Mouse (Mus musculus): ENCODE results near the gene Zfp617. TPM values are rescaled to one million over a fixed set of nuclear protein-coding genes. Genes with fewer than 3 reads are reported as not detected.
"Not testable (repeated sequence)": the region's sequence is repeated elsewhere in the genome, so short reads cannot be mapped to it uniquely, and the experiment has no call there.

The Zfp617 gene
- polyA plus RNA-seq, 1 experiment from 2014 or later = 22.3 TPM

DNA sequence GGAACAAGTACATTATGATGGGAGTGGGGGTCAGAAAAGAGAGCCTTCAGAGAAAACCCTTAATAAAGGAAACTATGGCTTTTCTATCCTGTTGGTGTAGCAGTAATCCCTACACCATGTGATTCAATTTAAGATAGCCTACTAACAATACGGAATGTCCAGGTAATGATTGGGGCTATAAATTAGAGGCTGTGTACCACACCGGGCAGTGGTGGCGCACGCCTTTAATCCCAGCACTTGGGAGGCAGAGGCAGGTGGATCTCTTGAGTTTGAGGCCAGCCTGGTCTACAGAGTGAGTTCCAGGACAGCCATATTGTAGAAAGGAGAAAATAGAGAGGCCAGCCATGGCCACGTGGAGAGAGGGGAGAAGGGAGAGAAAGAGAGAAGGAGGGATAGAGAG, 17.4 kb downstream of the Zfp617 start:
- Histone ChIP-seq H3K4me3 (no peak overlapping the region), H3K36me3 (peaks cover 23% of the 10 kb centered on the region), H3K9me3 (replicated peaks) (no peaks in the 10 kb centered on the region), H3K9ac (no peak overlapping the region), H3K27ac (no peak overlapping the region), H3K27me3 (no peaks in the 10 kb centered on the region), H3K4me2 (no peak overlapping the region), H3K4me1 (replicated peaks) (peaks cover 5% of the 10 kb centered on the region)
- ATAC-seq (replicated peaks; ENCODE audit: insufficient number of reproducible peaks, insufficient read depth, low FRiP score, low read depth) = no peak
- 93% methylated on average over 5 of the region's 5 CpGs for WGBS

DNA sequence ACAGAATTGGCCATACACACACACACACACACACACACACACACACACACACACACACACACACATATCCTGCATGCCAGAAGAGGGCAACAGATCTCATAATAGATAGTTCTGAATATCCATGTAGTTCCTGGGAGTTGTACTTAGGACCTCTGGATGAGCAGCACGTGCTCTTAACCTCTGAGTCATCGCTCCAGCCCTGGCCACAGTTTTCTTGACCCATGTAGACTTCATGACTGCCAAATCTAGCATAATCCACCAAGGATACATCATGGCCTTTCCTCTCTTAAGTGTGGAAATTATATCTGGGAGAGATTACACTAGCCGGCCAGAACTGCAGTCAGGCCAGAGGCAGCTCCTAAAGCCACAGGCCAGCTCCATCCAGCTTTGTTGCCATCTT, 18.1 kb downstream of the Zfp617 start:
- H3K36me3 ChIP-seq = peaks cover 31% of the 10 kb centered on the region
- no peak for ATAC-seq (replicated peaks; ENCODE audit: insufficient number of reproducible peaks, insufficient read depth, low FRiP score, low read depth)
- H3K4me1 ChIP-seq (replicated peaks) = peaks cover 5% of the 10 kb centered on the region

DNA sequence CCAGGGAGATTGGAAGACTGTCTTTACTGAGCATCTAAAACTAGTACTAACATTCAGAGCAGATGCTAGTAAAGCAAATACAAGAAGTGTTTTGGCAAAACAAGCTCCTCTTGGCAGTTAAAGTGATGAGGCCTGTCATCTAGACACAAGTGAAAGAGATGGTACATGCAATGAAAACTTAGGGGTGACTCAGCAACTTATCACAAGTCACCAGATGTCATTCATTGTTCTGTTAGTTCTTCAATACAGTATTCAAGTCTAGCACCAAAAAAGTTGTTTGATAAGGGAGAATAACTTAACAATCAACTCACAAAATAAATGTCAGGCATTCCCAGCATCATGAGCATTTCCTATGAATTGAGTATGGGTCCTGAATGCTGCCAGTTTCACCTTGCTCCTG, 19.3 kb downstream of the Zfp617 start:
- H3K27ac ChIP-seq = no peak overlapping the region
- no peaks in the 10 kb centered on the region for H3K9me3 ChIP-seq (replicated peaks)
- H3K27me3 ChIP-seq = no peaks in the 10 kb centered on the region
- peaks cover 5% of the 10 kb centered on the region for H3K4me1 ChIP-seq (replicated peaks)
- no peak for ATAC-seq (replicated peaks; ENCODE audit: insufficient number of reproducible peaks, insufficient read depth, low FRiP score, low read depth)
- H3K4me2 ChIP-seq = no peak overlapping the region
- H3K4me3 ChIP-seq = no peak overlapping the region
- H3K36me3 ChIP-seq = peaks cover 35% of the 10 kb centered on the region
- H3K9ac ChIP-seq = no peak overlapping the region

More for the DNA sequence above, 18.1 kb downstream of the Zfp617 start:
- no peaks in the 10 kb centered on the region for H3K9me3 ChIP-seq (replicated peaks)
- H3K9ac ChIP-seq = no peak overlapping the region
- no peak overlapping the region for H3K4me3 ChIP-seq
- H3K27me3 ChIP-seq = no peaks in the 10 kb centered on the region
- WGBS = 88% methylated on average over 3 of the region's 3 CpGs
- no peak overlapping the region for H3K4me2 ChIP-seq
- no peak overlapping the region for H3K27ac ChIP-seq

DNA sequence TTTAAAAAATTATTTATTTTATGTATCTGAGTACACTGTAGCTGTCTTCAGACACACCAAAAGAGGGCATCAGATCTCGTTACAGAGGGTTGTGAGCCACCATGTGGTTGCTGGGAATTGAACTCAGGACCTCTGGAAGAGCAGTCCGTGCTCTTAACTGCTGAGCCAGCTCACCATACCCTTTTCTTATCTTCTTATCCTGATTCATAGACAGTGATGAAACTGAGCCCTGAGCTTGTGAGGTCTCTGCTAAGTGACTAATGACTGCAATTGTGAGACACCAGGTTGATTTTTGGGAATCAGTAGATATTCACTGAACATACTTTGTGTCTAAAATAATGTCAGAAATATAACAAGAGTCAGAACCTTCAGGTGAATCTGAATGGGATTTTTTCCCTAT, 29.6 kb downstream of the Zfp617 start:
- ATAC-seq (replicated peaks; ENCODE audit: insufficient number of reproducible peaks, insufficient read depth, low FRiP score, low read depth); H3K36me3 ChIP-seq; H3K4me2 ChIP-seq; H3K4me3 ChIP-seq; H3K4me1 ChIP-seq (replicated peaks); H3K9ac ChIP-seq; H3K27ac ChIP-seq; H3K9me3 ChIP-seq (replicated peaks); H3K27me3 ChIP-seq: not testable (repeated sequence)
- 77% methylated on average over 2 of the region's 2 CpGs for WGBS

DNA sequence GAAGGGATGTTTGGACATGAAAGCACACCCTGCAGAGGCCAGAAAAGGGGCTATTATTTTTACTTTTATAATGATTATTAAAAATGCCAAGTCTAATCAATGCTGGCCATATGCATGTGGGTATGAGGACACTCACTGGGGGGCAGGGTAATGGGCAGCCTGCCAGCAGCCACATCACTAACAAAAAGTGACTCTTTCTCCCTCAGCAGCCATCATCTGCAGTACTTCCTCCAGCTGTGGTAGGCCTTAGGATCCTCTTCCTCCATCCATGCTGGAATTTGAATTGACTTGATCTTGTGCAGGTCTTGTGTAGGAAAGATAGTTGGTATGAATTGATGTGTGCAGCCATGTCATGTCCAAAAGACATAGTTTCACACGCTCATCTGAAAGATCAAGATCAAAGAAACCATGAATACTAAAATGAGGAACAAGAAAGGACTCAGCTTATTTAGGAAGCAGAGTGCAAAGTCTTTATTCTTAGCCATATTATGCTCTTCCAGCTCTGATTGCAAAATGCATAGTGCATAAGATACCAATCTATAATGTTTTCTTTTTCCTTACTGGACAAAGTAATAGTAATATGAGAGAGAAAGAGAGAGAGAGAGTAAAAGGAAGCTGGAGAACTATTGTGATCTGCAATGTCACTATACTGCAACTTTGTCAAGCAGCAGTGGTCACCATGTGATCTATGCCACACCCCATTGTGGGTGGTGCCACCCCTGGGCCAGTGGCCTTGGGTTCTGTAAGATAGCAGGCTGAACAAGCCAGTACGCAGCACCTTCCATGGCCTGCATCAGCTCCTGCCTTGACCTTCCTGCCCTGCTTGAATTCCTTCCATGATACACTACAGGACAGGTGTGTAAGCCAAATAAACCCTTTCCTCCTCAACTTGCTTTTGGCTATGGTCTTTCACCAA, 32.1 kb downstream of the Zfp617 start:
- H3K27ac ChIP-seq = no peak overlapping the region
- H3K4me1 ChIP-seq (replicated peaks) = no peaks in the 10 kb centered on the region
- 75% methylated on average over 2 of the region's 2 CpGs for WGBS
- H3K27me3 ChIP-seq = no peaks in the 10 kb centered on the region
- H3K4me2 ChIP-seq = no peak overlapping the region
- no peak overlapping the region for H3K9ac ChIP-seq
- no peaks in the 10 kb centered on the region for H3K9me3 ChIP-seq (replicated peaks)
- no peak for ATAC-seq (replicated peaks; ENCODE audit: insufficient number of reproducible peaks, insufficient read depth, low FRiP score, low read depth)
- no peak overlapping the region for H3K4me3 ChIP-seq
- no peaks in the 10 kb centered on the region for H3K36me3 ChIP-seq

DNA sequence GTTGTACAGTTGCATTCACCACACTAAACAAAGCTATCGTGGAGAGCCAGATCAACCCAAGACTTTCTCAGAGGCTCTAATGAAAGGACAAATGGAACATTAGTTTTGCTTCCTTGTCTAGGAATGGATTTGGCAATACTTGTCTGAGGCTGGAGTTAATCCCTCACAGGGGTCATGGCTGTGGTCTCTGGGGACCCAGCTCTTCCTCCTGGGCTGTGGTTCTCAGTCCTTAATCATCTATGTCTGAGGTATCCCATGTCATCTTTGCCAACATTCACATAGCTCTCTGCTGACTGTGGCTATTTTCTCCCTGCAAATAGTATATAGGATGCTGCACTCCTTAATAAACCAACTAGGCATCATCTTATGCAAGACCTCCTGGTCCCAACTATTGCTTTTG, 33.3 kb downstream of the Zfp617 start:
- 73% methylated on average over 1 of the region's 1 CpGs for WGBS
- no peak overlapping the region for H3K9ac ChIP-seq
- no peaks in the 10 kb centered on the region for H3K36me3 ChIP-seq
- H3K27me3 ChIP-seq = no peaks in the 10 kb centered on the region
- no peak overlapping the region for H3K4me3 ChIP-seq
- no peaks in the 10 kb centered on the region for H3K4me1 ChIP-seq (replicated peaks)
- H3K27ac ChIP-seq = no peak overlapping the region
- H3K4me2 ChIP-seq = no peak overlapping the region
- ATAC-seq (replicated peaks; ENCODE audit: insufficient number of reproducible peaks, insufficient read depth, low FRiP score, low read depth) = no peak
- no peaks in the 10 kb centered on the region for H3K9me3 ChIP-seq (replicated peaks)

DNA sequence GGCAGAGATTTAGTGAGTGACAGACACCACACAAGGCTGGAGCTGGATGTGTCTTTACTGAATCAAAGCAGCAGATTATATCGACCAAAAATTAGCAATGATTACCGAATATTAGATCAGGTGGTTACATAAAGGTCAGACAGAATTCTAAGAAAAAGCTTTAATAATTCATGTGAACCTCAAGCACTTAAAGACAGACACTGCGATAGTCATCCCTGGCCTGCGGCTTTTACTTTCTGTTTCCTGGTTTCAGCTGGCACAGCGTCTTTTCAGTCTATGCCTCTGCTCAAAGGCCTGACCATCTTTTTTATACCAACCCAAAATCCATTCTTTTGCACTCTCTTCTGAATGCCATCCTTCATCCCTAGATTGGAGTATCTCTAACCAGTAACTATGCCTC, 40.2 kb downstream of the Zfp617 start:
- Histone ChIP-seq H3K9me3 (replicated peaks) (no peaks in the 10 kb centered on the region), H3K27me3 (0 out of 2 replicates have a peak, but pooled peaks cover 3% of the 10 kb centered on the region), H3K36me3 (no peaks in the 10 kb centered on the region), H3K9ac (no peak overlapping the region), H3K4me2 (no peak overlapping the region), H3K4me3 (no peak overlapping the region), H3K4me1 (replicated peaks) (peaks cover 10% of the 10 kb centered on the region), H3K27ac (no peak overlapping the region)
- 85% methylated on average over 5 of the region's 5 CpGs for WGBS
- no peak for ATAC-seq (replicated peaks; ENCODE audit: insufficient number of reproducible peaks, insufficient read depth, low FRiP score, low read depth)

DNA sequence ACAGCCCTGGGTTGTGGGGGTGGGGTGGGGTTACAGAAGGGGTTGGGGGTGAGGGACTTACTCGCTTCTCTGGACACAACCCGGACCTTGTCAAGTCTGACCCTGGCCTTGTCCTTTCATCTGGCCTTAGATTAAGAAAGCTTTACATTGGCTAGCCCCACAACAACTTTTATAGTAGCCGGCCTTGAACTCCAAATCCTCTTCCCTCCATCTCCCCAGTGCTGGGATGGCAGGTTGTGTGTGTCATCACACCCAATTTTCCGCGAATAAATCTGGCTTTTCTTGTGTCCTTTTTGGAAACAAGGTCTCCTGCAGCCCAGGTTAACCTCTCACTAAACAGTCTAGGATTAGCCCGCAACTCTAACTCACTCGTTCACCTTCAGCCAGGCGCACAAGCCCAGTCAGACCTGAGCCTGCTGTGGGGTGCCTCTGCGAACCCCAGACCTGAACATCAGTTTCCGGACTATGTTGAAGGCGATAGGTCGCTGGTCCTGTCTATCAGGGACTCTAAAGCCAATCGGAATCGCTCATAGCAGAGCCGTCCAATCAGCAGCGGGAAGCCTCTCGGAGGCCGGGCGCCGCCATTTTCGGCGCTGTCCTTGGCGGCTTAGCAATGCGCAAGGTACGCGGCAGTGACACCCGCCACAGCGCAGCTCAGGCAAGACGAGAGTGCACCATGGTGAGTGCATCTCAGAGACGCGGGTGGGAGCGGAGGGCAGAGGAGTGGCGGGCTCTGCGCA, 42.2 kb downstream of the Zfp617 start, which contains the start of gene Zfp961:
Gene Zfp961 (plus strand): TSS at position 557 of the 740 bp plus-strand sequence.
- peaks cover 10% of the 10 kb centered on the region for H3K4me1 ChIP-seq (replicated peaks)
- peak; percentile 100 for ATAC-seq (replicated peaks; ENCODE audit: insufficient number of reproducible peaks, insufficient read depth, low FRiP score, low read depth)
- peak within 1 kb of the TSS; percentile 73 for H3K9ac ChIP-seq
- 3% methylated on average over 34 of the region's 34 CpGs for WGBS
- H3K9me3 ChIP-seq (replicated peaks) = no peaks in the 10 kb centered on the region; the same call in 1 of the 2 replicates
- H3K27ac ChIP-seq = peak within 1 kb of the TSS; percentile 85
- peaks cover 7% of the 10 kb centered on the region; the same call in 1 of the 2 replicates for H3K36me3 ChIP-seq
- H3K4me2 ChIP-seq = peak within 1 kb of the TSS; percentile 68
- 0 out of 2 replicates have a peak, but pooled peaks cover 3% of the 10 kb centered on the region for H3K27me3 ChIP-seq
- H3K4me3 ChIP-seq = peak within 1 kb of the TSS; percentile 78

DNA sequence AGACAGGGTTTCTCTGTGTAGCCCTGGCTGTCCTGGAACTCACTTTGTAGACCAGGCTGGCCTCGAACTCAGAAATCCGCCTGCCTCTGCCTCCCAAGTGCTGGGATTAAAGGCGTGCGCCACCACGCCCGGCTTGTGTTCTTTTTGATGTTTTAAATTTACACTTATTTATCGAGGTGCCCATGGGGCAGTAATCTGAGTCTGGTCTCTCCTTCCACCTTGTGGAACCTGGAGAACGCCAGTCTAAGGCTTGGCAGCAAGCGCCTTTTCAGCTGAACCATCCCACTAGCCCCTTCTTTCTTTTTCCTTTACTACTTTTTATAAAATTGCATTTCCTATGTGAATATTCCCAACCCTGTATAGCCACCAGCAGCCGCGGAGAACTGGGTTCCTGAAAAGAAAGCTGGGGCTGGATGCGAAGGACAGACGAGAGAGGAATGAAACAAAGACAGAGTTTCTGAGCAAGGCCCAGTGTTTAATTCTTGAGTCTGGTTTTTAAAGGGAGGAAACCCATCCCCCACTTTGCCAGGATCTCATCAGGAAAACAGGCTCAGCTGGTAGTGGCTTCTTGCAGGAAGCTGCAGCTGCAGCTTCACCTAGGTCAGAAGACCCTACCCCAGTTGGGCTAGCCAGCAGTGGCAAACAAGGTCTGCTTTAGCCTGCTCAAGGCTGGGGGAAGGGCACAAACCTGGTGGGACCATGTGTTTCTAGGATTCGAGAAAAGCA, 43.2 kb downstream of the Zfp617 start:
- peaks cover 7% of the 10 kb centered on the region; the same call in 1 of the 2 replicates for H3K36me3 ChIP-seq
- H3K27me3 ChIP-seq = 0 out of 2 replicates have a peak, but pooled peaks cover 3% of the 10 kb centered on the region
- no peaks in the 10 kb centered on the region; the same call in 1 of the 2 replicates for H3K9me3 ChIP-seq (replicated peaks)
- H3K4me1 ChIP-seq (replicated peaks) = peaks cover 10% of the 10 kb centered on the region
- H3K4me2 ChIP-seq = peak overlapping the region; percentile 68
- H3K4me3 ChIP-seq = peak overlapping the region; percentile 78
- no peak for ATAC-seq (replicated peaks; ENCODE audit: insufficient number of reproducible peaks, insufficient read depth, low FRiP score, low read depth)
- H3K9ac ChIP-seq = peak overlapping the region; percentile 73
- 0 out of 2 replicates have a peak overlapping the region, but pooled peaks have one; percentile 9 for H3K27ac ChIP-seq
- WGBS = 30% methylated on average over 14 of the region's 14 CpGs

DNA sequence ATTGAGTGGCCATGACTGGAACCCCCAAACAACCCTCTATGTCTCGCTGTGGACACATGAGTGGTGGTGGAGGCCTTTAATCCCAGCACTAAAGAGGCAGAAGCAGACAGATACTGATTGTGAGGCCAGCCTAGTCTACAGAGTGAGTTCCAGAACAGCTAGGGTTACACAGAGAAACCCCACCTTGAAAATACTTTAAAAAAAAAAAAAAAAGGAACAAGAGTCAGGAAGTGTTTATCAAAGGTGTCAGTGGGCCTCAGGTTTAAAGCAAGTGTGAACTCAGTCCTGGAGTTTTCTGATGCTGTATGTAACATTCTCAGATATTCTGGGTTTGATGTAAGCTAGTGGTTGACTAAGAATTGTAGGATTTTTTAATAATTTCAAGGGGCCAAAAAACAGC, 44.1 kb downstream of the Zfp617 start:
- Histone ChIP-seq H3K27me3 (0 out of 2 replicates have a peak, but pooled peaks cover under 1% of the 10 kb centered on the region), H3K4me2 (peak overlapping the region; percentile 68; the same call in 1 of the 2 replicates), H3K9ac (no peak overlapping the region), H3K4me1 (replicated peaks) (peaks cover 10% of the 10 kb centered on the region), H3K4me3 (peak overlapping the region; percentile 78; the same call in 1 of the 2 replicates), H3K36me3 (peaks cover 7% of the 10 kb centered on the region; the same call in 1 of the 2 replicates), H3K27ac (no peak overlapping the region), H3K9me3 (replicated peaks) (no peaks in the 10 kb centered on the region; the same call in 1 of the 2 replicates)
- 82% methylated on average over 1 of the region's 1 CpGs for WGBS
- no peak for ATAC-seq (replicated peaks; ENCODE audit: insufficient number of reproducible peaks, insufficient read depth, low FRiP score, low read depth)

Measured in heart, embryonic 15.5 days (tissue).